Mouse (Mus musculus) liver, postnatal 0 days (tissue): ENCODE measurements around the gene Lrrc75b. TPM values are rescaled to one million over a fixed set of nuclear protein-coding genes. Genes with fewer than 3 reads are reported as not detected.

Experiments
- ATAC-seq: fragments of 200-750 bp; cut with Nextera tagmentation; 2 replicates; pipeline ENCODE4 v1.8.0; 2017; ENCODE audit warnings: mild to moderate bottlenecking, moderate library complexity
- DNase-seq: peaks from one replicate; pipeline ENCODE4 v3.0.0-alpha.2; 2016
- H3K27ac ChIP-seq: fragments of 300-500 bp; sonication (generic); 2 replicates; pipeline ENCODE4 v1.5.1; 2014; ENCODE audit warnings: antibody characterized with exemption, moderate library complexity, mild to moderate bottlenecking, low read depth
- H3K27me3 ChIP-seq: fragments of 300-500 bp; sonication (generic); 2 replicates; pipeline ENCODE4 v1.6.1; 2014; ENCODE audit warnings: low read length, control low read depth, mixed read lengths; ENCODE audit not compliant: insufficient read depth
- H3K36me3 ChIP-seq: fragments of 300-500 bp; sonication (generic); replicated peaks from 2 replicates; pipeline ENCODE4 v1.6.1; 2014; ENCODE audit warnings: mild to moderate bottlenecking, control low read depth, low read length, moderate library complexity, mixed read lengths; ENCODE audit not compliant: insufficient read depth
- H3K4me1 ChIP-seq: fragments of 300-500 bp; sonication (generic); 2 replicates; pipeline ENCODE4 v1.6.1; 2014; ENCODE audit warnings: antibody characterized with exemption, mild to moderate bottlenecking, control low read depth; ENCODE audit not compliant: insufficient read depth
- H3K4me2 ChIP-seq: fragments of 300-500 bp; sonication (generic); 2 replicates; pipeline ENCODE4 v1.6.1; 2014; ENCODE audit warnings: low read depth, mild to moderate bottlenecking, low read length, moderate library complexity, mixed read lengths
- H3K4me3 ChIP-seq: fragments of 300-500 bp; sonication (generic); 2 replicates; pipeline ENCODE4 v1.5.1; 2014; ENCODE audit warnings: low read depth, low read length
- H3K9ac ChIP-seq: fragments of 300-500 bp; sonication (generic); replicated peaks from 2 replicates; pipeline ENCODE4 v1.6.1; 2014; ENCODE audit warnings: mild to moderate bottlenecking, moderate library complexity
- H3K9me3 ChIP-seq: fragments of 300-500 bp; sonication (generic); 2 replicates; pipeline ENCODE4 v1.6.1; 2016; ENCODE audit warnings: mild to moderate bottlenecking, control low read depth, low read length, mixed read lengths
- CTCF ChIP-seq: sonication (generic); IDR thresholded peaks from 2 replicates; pipeline ENCODE4 v1.5.1; 2016; ENCODE audit warnings: antibody characterized with exemption, low read depth
- EP300 ChIP-seq: IDR thresholded peaks from 2 replicates; pipeline ENCODE4 v1.6.1; 2016; ENCODE audit warnings: antibody characterized with exemption, low read depth, mild to moderate bottlenecking
- WGBS: fragments of 180-500 bp; shearing (Covaris S2); extraction: QIAGEN DNeasy Blood & Tissue Kit; methylation state at CpG from one replicate; pipeline ENCODE4 v1.1.7; 2014; ENCODE audit not compliant: insufficient replicate concordance; 5-methylcytosine and 5-hydroxymethylcytosine counted together
- polyA plus RNA-seq: library from polyadenylated mRNA; unstranded; fragments of >200 nt; fragmentation: Nextera tagmentation; extraction: Ambion mirVana; gene quantifications from 2 replicates; pipeline ENCODE4 v1.2.1, GENCODE M21; 2015

The Lrrc75b gene
- polyA plus RNA-seq, 1 experiment from 2014 or later: 0.05 TPM

DNA sequence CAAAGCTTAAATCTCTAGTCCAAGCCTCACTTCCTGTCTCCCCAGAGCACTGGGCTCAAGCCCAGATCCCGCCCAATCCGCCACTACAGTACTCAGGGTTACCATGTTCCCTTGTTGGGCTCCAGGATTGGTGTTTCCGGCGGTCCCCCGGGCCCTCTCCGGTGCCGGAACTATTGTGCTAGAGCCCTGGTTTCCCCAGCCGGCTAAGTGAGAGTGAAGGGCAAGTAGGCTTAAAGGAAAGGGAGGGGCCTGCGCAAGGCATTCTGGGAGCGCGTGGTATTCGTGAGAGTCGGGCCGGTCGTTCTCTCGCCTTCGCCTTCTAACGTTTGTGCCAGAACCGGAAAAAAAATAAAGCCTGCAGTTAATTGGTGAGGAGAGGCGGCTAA lies 42.4 kb downstream of the Lrrc75b start, which contains the start of gene Gucd1:
Gucd1 (minus strand) TSS at position 215 of the 386 bp plus-strand sequence.
- Histone ChIP-seq H3K27me3 (no peaks in the 10 kb centered on the region), H3K4me3 (peak within 1 kb of the TSS; percentile 90), H3K9ac (peak within 1 kb of the TSS; percentile 96), H3K27ac (peak within 1 kb of the TSS; percentile 99), H3K36me3 (peaks cover 36% of the 10 kb centered on the region), H3K4me2 (peak within 1 kb of the TSS; percentile 92), H3K9me3 (no peaks in the 10 kb centered on the region), H3K4me1 (peaks cover 40% of the 10 kb centered on the region)
- peak; percentile 86 for ATAC-seq
- WGBS: 0% methylated on average over 20 of the region's 20 CpGs
- DNase-seq: peak; percentile 97
- TF ChIP-seq CTCF: no peak; the same call in 1 of the 2 replicates
- peak; percentile 88 for TF ChIP-seq EP300

DNA sequence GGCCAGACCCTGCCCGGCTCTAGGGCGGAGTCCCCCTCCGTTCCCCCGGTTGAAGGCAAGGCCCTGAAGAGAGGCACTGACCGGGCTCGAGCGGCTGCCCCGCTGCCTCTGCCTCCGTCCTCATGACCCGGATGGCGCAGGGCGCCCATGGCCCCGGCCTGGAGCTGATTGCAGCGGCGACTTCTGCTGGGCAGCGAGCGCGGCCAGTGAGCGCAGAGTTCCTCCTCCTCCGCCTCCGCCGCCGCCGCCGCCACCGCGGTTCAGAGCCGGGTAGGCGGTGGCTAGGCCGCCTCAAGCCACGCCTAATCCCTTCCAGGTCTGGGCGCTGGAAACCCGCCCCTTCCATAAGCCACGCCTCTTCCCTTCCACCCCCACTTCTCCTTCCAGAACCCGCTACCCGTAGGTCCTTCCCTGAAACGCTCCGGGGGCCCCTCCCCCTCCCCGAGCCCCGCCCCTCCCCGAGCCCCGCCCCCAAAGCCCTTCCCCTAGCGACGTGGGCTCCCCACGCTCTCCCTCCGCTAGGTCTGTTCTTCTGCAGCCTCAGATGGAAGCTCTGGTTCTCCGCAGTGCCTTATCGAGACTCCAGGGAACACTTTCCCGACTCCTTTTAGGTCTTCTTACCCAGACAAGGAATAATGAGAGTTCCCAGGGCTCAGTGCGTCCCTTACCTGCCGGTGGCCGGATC lies 42.9 kb downstream of the Lrrc75b start, which contains the start of gene Snrpd3:
Snrpd3 (plus strand) TSS at position 479 of the 685 bp plus-strand sequence.
- Histone ChIP-seq H3K4me1 (peaks cover 46% of the 10 kb centered on the region), H3K9me3 (no peaks in the 10 kb centered on the region), H3K27ac (peak within 1 kb of the TSS; percentile 99), H3K27me3 (no peaks in the 10 kb centered on the region), H3K9ac (peak within 1 kb of the TSS; percentile 96), H3K36me3 (peaks cover 41% of the 10 kb centered on the region), H3K4me3 (peak within 1 kb of the TSS; percentile 90), H3K4me2 (peak within 1 kb of the TSS; percentile 92)
- TF ChIP-seq EP300: no peak
- TF ChIP-seq CTCF: no peak
- DNase-seq (peak; percentile 99), ATAC-seq (peak; percentile 93)
- WGBS: 5% methylated on average over 38 of the region's 52 CpGs

DNA sequence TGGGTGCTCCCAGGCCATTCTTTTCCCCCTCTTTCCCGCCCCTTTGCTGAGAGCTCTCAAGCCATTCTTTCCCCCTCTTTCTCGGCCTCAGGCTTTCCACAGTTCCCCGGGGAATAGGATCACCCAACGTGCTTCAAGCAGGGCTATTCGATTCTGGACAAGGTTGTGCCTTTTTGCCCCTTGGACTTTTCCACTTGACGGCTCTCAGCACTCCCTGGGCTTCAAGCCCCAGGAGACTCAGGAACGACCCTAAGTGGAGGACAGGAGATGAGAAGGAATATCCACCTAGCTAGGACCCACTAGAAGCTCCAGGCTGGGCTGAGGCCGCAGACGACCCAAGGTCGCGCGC lies 43.4 kb downstream of the Lrrc75b start:
- Histone ChIP-seq H3K4me1 (peaks cover 47% of the 10 kb centered on the region), H3K9ac (peak overlapping the region; percentile 96), H3K27me3 (no peaks in the 10 kb centered on the region), H3K36me3 (peaks cover 42% of the 10 kb centered on the region), H3K27ac (peak overlapping the region; percentile 99), H3K4me3 (peak overlapping the region; percentile 90), H3K9me3 (no peaks in the 10 kb centered on the region), H3K4me2 (peak overlapping the region; percentile 92)
- WGBS: 3% methylated on average over 12 of the region's 12 CpGs
- TF ChIP-seq CTCF (no peak), EP300 (no peak)
- ATAC-seq (no peak), DNase-seq (no peak)

DNA sequence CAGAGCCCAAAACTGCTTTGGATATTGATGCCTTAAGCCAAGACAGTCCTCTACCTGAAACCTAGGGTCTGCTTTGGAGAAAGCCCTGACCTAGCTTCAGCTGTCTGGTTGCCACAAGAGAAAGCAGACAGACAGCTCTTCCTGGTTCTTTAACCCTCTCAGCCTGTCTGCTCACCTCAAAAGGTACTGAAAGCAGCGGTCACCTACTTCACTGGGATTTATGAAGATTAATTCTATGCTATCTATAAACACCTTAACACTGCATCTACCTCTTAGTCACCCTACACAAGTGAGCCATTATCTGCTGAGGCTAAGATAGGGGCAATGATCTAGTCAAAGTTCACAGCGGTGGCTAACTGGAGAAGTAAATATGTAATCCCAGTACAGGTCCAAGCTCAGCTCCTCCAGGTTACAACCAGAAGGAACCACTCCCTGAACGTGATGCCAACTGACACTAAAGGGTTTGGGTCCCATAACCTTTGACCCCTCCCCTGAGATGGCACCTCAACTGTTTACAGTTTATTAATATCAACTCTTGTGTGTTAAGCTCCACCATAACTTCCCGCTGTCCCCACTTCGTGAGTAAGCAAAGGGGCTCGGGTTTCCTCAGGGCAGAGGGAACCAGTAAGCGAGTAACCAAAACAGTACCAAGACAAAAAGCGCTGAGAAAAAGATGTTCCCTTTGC lies 43.9 kb downstream of the Lrrc75b start:
- H3K27me3 ChIP-seq: no peaks in the 10 kb centered on the region
- DNase-seq (no peak), ATAC-seq (no peak)
- H3K27ac ChIP-seq: peak overlapping the region; percentile 99
- peak overlapping the region; percentile 90 for H3K4me3 ChIP-seq
- TF ChIP-seq CTCF (no peak), EP300 (no peak)
- peaks cover 43% of the 10 kb centered on the region for H3K36me3 ChIP-seq
- peaks cover 47% of the 10 kb centered on the region for H3K4me1 ChIP-seq
- no peaks in the 10 kb centered on the region for H3K9me3 ChIP-seq
- peak overlapping the region; percentile 92 for H3K4me2 ChIP-seq
- 17% methylated on average over 8 of the region's 8 CpGs for WGBS
- peak overlapping the region; percentile 96 for H3K9ac ChIP-seq

DNA sequence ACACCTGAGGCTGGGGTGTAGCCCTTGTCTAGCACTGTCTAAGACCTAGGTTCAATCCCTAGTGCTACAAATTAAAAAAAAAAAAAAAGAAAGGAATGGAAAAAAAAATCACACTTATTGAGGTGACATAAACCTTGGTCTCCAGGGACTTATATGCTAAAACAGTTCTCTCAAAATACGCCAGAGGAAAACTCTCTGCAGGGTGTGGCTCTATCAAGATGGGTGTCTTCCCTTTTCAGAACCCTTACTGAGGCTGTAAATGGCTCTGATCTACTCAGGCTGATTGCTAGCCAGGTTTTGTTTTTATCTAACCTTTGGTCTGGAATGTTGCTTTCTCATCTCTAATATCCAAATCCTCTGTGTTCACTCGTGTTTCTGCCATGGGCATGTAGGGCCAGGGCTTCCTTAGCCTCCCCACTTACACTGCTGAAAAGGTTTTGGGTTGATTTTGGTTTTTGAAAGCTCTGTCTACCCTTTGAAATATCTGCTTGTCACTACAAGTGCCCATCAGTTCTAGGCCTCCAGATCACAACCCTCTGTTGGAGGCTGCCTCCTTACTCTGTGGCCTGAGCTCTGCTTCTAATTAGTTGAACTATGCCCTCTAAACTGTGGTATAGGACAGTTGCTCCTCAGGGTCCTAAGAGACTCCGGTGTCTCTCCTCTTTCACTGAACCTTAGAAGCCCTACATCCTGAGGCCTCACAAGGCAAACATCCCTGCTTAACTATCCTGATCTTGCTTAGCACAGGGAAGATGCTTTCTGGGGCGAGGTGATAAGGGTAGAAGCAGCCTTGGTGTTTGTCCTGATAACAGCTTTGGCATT lies 44.7 kb downstream of the Lrrc75b start:
- peak; percentile 94 for TF ChIP-seq EP300
- no peak for TF ChIP-seq CTCF
- Histone ChIP-seq H3K27ac (peak overlapping the region; percentile 99), H3K27me3 (no peaks in the 10 kb centered on the region), H3K9ac (peak overlapping the region; percentile 96), H3K4me1 (peaks cover 45% of the 10 kb centered on the region), H3K9me3 (no peaks in the 10 kb centered on the region), H3K36me3 (peaks cover 44% of the 10 kb centered on the region), H3K4me3 (peak overlapping the region; percentile 90), H3K4me2 (peak overlapping the region; percentile 92)
- ATAC-seq: peak; percentile 9
- WGBS: 37% methylated on average over 4 of the region's 4 CpGs
- DNase-seq: peak; percentile 49

DNA sequence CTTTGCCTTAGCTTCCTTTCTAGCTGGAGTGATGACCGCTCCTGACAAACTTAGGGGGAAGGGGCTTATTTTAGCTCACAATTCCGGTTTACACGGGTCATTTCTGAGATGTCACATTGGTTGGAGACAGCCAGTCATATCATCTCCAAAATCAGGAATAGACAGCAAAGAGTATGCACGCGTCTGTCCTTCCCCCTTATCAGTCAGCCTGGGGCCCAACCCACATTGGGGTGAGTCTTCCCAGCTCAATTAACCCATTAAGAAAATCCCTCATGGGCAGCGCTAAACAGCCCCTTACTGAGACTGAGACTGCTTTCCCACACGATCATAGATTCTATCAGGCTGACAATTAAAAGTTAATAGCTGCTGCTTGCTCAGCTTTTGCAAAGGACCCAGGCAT lies 45.8 kb downstream of the Lrrc75b start:
- peaks cover 45% of the 10 kb centered on the region for H3K4me1 ChIP-seq
- peak overlapping the region; percentile 90 for H3K4me3 ChIP-seq
- H3K27me3 ChIP-seq: no peaks in the 10 kb centered on the region
- peak overlapping the region; percentile 92 for H3K4me2 ChIP-seq
- ATAC-seq: no peak
- no peak for DNase-seq
- H3K27ac ChIP-seq: peak overlapping the region; percentile 99
- peak overlapping the region; percentile 96 for H3K9ac ChIP-seq
- no peaks in the 10 kb centered on the region for H3K9me3 ChIP-seq
- TF ChIP-seq CTCF: no peak
- no peak for TF ChIP-seq EP300
- peaks cover 46% of the 10 kb centered on the region for H3K36me3 ChIP-seq
- 34% methylated on average over 7 of the region's 7 CpGs for WGBS
